Mouse (Mus musculus) lung, postnatal 0 days (tissue): Measurements from ENCODE around the gene Dtx2.

Experiments
- CTCF ChIP-seq: IDR thresholded peaks from 2 replicates; pipeline ENCODE4 v1.5.1; 2016; ENCODE audit warnings: antibody characterized with exemption, mild to moderate bottlenecking
- EP300 ChIP-seq: IDR thresholded peaks from 2 replicates; pipeline ENCODE4 v1.6.1; 2016; ENCODE audit warnings: antibody characterized with exemption, mild to moderate bottlenecking, control low read depth

- TF ChIP-seq CTCF (no peak), EP300 (peak; percentile 86)
These were observed 58.5 kb downstream of the Dtx2 start for GRCm38 (mm10) chr5:136052861-136053655.
